Mouse (Mus musculus) limb, embryonic 15.5 days (tissue): ENCODE data around the gene Klra10. TPM values are rescaled to one million over a fixed set of nuclear protein-coding genes. Genes with fewer than 3 reads are reported as not detected.
"Not testable (repeated sequence)": the region's sequence is repeated elsewhere in the genome, so short reads cannot be mapped to it uniquely, and the experiment has no call there.

Experiments used
- ATAC-seq: fragments of 200-750 bp; cut with Nextera tagmentation; 2 replicates; pipeline ENCODE4 v1.8.0; 2017; ENCODE audit warnings: low read depth, moderate TSS enrichment; ENCODE audit not compliant: insufficient number of reproducible peaks, low FRiP score, low TSS enrichment
- H3K27ac ChIP-seq: fragments of 300-500 bp; sonication (generic); 2 replicates; pipeline ENCODE4 v1.5.1; 2015; ENCODE audit warnings: moderate library complexity, mild to moderate bottlenecking, inconsistent platforms
- H3K27me3 ChIP-seq: fragments of 300-500 bp; sonication (generic); 2 replicates; pipeline ENCODE4 v1.6.1; 2015; ENCODE audit warnings: inconsistent platforms
- H3K36me3 ChIP-seq: fragments of 300-500 bp; sonication (generic); 2 replicates; pipeline ENCODE4 v1.6.1; 2015; ENCODE audit warnings: inconsistent platforms
- H3K4me1 ChIP-seq: fragments of 300-500 bp; sonication (generic); 2 replicates; pipeline ENCODE4 v1.6.1; 2015; ENCODE audit warnings: inconsistent platforms
- H3K4me2 ChIP-seq: fragments of 300-500 bp; sonication (generic); 2 replicates; pipeline ENCODE4 v1.6.1; 2015; ENCODE audit warnings: mild to moderate bottlenecking, inconsistent platforms
- H3K4me3 ChIP-seq: fragments of 300-500 bp; sonication (generic); 2 replicates; pipeline ENCODE4 v1.5.1; 2015; ENCODE audit warnings: mild to moderate bottlenecking, inconsistent platforms
- H3K9ac ChIP-seq: fragments of 300-500 bp; sonication (generic); 2 replicates; pipeline ENCODE4 v1.6.1; 2015; ENCODE audit warnings: inconsistent platforms
- H3K9me3 ChIP-seq: fragments of 300-500 bp; sonication (generic); 2 replicates; pipeline ENCODE4 v1.6.1; 2016; ENCODE audit warnings: inconsistent platforms
- WGBS: fragments of 180-500 bp; shearing (Covaris S2); methylation state at CpG from one replicate; pipeline ENCODE4 v1.1.7; 2015; 5-methylcytosine and 5-hydroxymethylcytosine counted together
- polyA plus RNA-seq: library from polyadenylated mRNA; unstranded; fragments of >200 nt; fragmentation: Nextera tagmentation; extraction: Ambion mirVana; gene quantifications from 2 replicates; pipeline ENCODE4 v1.2.1, GENCODE M21; 2015

Gene Klra10
- not detected in 2 replicates for polyA plus RNA-seq

GRCm38 (mm10) chr6:130281828-130282227 lies at the start of gene Klra10:
TSS of gene Klra10 (minus strand) at chr6:130281928.
- H3K27ac ChIP-seq, H3K36me3 ChIP-seq, H3K9ac ChIP-seq, H3K4me2 ChIP-seq, ATAC-seq, H3K4me3 ChIP-seq, H3K27me3 ChIP-seq, H3K9me3 ChIP-seq, H3K4me1 ChIP-seq: not testable (repeated sequence)
- WGBS, result 63% methylated on average over 1 of the region's 1 CpGs

GRCm38 (mm10) chr6:130287984-130288649 lies 6.4 kb upstream of the Klra10 start:
- no peaks in the 10 kb centered on the region for H3K9me3 ChIP-seq
- H3K9ac ChIP-seq, result no peak overlapping the region
- no peaks in the 10 kb centered on the region for H3K4me1 ChIP-seq
- H3K4me3 ChIP-seq, result no peak overlapping the region
- H3K27ac ChIP-seq, result no peak overlapping the region
- no peak for ATAC-seq
- H3K36me3 ChIP-seq, result no peaks in the 10 kb centered on the region
- no peaks in the 10 kb centered on the region for H3K27me3 ChIP-seq
- no peak overlapping the region for H3K4me2 ChIP-seq

GRCm38 (mm10) chr6:130255326-130255725 lies 26.4 kb downstream of the Klra10 start:
- no peaks in the 10 kb centered on the region for H3K27me3 ChIP-seq
- no peak overlapping the region for H3K4me3 ChIP-seq
- WGBS, result 76% methylated on average over 2 of the region's 2 CpGs
- no peaks in the 10 kb centered on the region for H3K9me3 ChIP-seq
- no peak overlapping the region for H3K9ac ChIP-seq
- no peaks in the 10 kb centered on the region for H3K4me1 ChIP-seq
- H3K36me3 ChIP-seq, result no peaks in the 10 kb centered on the region
- ATAC-seq, result no peak
- no peak overlapping the region for H3K27ac ChIP-seq
- no peak overlapping the region for H3K4me2 ChIP-seq

DNA sequence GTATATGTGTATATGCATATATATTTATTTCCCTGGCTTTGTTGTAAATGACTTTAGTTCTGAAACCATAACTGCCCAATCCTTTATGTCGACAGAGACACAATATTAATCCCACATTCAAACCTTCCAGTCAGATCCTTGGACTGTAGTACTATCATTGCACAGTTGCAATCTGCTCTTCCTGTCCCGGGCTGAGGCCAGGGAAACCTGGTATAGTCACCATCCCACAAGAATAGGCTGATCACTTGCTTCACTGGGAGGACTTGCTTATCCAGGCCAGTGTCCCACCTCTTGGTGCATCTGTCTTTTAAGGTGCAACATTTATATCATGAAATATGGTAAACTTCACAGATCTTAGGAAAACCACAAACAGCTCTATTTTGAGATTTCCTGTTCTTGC lies 44.2 kb downstream of the Klra10 start:
- no peaks in the 10 kb centered on the region for H3K36me3 ChIP-seq
- H3K4me3 ChIP-seq, result no peak overlapping the region
- no peaks in the 10 kb centered on the region for H3K9me3 ChIP-seq
- H3K9ac ChIP-seq, result no peak overlapping the region
- ATAC-seq, result no peak
- H3K4me1 ChIP-seq, result no peaks in the 10 kb centered on the region
- H3K27ac ChIP-seq, result no peak overlapping the region
- H3K4me2 ChIP-seq, result no peak overlapping the region
- H3K27me3 ChIP-seq, result no peaks in the 10 kb centered on the region
- 70% methylated on average over 2 of the region's 2 CpGs for whole genome bisulfite sequencing

GRCm38 (mm10) chr6:130236635-130237034 lies 45.1 kb downstream of the Klra10 start:
- no peak overlapping the region for H3K9ac ChIP-seq
- H3K36me3 ChIP-seq, result no peaks in the 10 kb centered on the region
- ATAC-seq, result no peak
- WGBS, result 48% methylated on average over 1 of the region's 1 CpGs
- H3K4me1 ChIP-seq, result no peaks in the 10 kb centered on the region
- H3K4me2 ChIP-seq, result no peak overlapping the region
- H3K27me3 ChIP-seq, result no peaks in the 10 kb centered on the region
- no peak overlapping the region for H3K27ac ChIP-seq
- no peak overlapping the region for H3K4me3 ChIP-seq
- no peaks in the 10 kb centered on the region for H3K9me3 ChIP-seq

DNA sequence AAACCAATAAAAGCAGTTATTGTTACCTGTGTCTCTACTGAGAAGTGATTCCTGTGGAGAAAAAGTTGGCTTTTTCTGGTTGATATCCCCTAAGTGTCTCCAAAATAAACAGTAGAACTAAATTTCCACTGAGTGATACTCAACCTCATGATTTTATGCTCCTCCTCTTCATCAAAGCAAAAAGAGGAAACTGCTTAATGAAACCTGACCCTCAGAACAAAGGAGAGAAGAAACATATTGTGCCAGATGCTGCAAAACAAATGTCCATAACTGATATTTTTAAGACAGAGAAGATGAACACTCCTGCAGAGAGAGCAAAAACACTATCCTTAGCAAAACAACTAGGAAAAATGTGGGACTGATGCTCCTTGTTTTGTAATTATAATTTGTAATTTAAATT lies 48.5 kb downstream of the Klra10 start, which contains the start of gene Klra7:
Klra7 (minus strand) TSS at position 101 of the 400 bp plus-strand sequence.
- no peak for ATAC-seq
- H3K4me3 ChIP-seq, result no peak within 1 kb of the TSS

More for the DNA sequence above, 48.5 kb downstream of the Klra10 start, which contains the start of gene Klra7:
- Histone ChIP-seq H3K27me3 (no peaks in the 10 kb centered on the region), H3K9ac (no peak within 1 kb of the TSS), H3K9me3 (no peaks in the 10 kb centered on the region), H3K4me2 (no peak within 1 kb of the TSS), H3K27ac (no peak within 1 kb of the TSS), H3K4me1 (no peaks in the 10 kb centered on the region), H3K36me3 (no peaks in the 10 kb centered on the region)

Other genes starting within 250 kb of the Klra10 start
- gene Klra4, start 214.7 kb downstream of the Klra10 start, polyA plus RNA-seq, result not detected in 2 replicates
- gene Klra8, start 152.0 kb downstream of the Klra10 start, polyA plus RNA-seq, result not detected in 2 replicates
- not detected in 2 replicates for gene Klra9, start 88.8 kb downstream of the Klra10 start, polyA plus RNA-seq
- gene Klra7, start 48.6 kb downstream of the Klra10 start, polyA plus RNA-seq, result not detected in 2 replicates
- not detected in 2 replicates for gene Klra3, start 55.6 kb upstream of the Klra10 start, polyA plus RNA-seq
- gene Klra1, start 104.9 kb upstream of the Klra10 start, polyA plus RNA-seq, result not detected in 2 replicates